Mouse (Mus musculus): Measurements from ENCODE around the gene Stk11. TPM values are rescaled to one million over a fixed set of nuclear protein-coding genes. Genes with fewer than 3 reads are reported as not detected.

Stk11 gene
- polyA plus RNA-seq, 1 experiment: 222 TPM

DNA sequence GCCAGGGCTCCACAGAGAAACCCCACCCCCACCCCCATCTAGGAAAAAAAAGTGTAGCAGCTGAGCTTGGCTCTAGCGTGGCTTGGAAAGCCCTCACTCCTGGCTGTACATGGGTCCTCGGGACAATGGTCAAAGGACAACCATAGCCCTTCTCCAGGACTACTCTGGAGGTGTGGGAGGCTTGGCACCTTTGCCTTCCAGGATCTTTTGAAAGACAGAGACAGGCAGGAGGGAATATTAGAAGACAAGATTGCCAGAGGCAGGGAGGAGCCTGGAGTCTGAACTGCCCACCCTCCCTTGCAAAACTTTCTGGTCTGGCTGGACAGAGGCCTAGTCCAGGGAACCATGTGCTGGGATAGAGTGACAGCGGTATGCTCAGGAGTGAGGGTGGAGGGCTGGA lies 20.9 kb upstream of the Stk11 start:
- Histone ChIP-seq H3K27me3 (ENCODE audit: control insufficient read depth, insufficient read depth, low read length) (no peaks in the 10 kb centered on the region), H3K36me3 (ENCODE audit: control insufficient read depth, insufficient read depth, low read length) (no peaks in the 10 kb centered on the region), H3K27ac (ENCODE audit: control insufficient read depth, insufficient read depth, low read depth, low read length) (no peak overlapping the region), H3K4me3 (ENCODE audit: control insufficient read depth, low read depth, low read length) (no peak overlapping the region), H3K4me1 (ENCODE audit: control insufficient read depth, insufficient read depth, low read length) (peaks cover 13% of the 10 kb centered on the region)
- TF ChIP-seq POLR2A (IDR thresholded peaks at IDR 0.05; ENCODE audit: control insufficient read depth, low read depth, low read length): no peak
- TF ChIP-seq CTCF (IDR thresholded peaks at IDR 0.05; ENCODE audit: control insufficient read depth, insufficient read depth, insufficient replicate concordance, low read depth, low read length): no peak

DNA sequence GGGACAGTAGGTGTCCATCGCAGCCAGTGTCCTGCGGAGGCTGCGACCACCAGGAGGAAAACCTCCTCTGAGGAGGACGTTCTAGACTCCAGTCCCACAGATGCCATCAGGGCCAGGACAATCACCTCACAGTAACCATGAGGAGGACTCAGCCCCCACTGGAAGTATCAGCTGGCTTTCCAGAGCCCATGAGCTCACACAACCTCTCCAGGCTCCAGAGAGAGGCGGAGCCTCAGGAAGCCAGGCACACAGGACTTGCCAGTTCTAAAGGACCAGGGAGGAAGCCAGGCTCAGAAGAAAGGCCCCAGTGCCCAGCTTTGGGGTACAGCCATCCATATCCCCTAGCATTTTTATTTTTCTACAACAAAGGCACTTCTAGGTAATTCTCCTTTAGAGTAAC lies 20.1 kb upstream of the Stk11 start:
- Histone ChIP-seq H3K4me1 (ENCODE audit: control insufficient read depth, insufficient read depth, low read length) (peaks cover 17% of the 10 kb centered on the region), H3K27ac (ENCODE audit: control insufficient read depth, insufficient read depth, low read depth, low read length) (no peak overlapping the region), H3K4me3 (ENCODE audit: control insufficient read depth, low read depth, low read length) (no peak overlapping the region), H3K36me3 (ENCODE audit: control insufficient read depth, insufficient read depth, low read length) (no peaks in the 10 kb centered on the region), H3K27me3 (ENCODE audit: control insufficient read depth, insufficient read depth, low read length) (no peaks in the 10 kb centered on the region)
- TF ChIP-seq CTCF (IDR thresholded peaks at IDR 0.05; ENCODE audit: control insufficient read depth, insufficient read depth, insufficient replicate concordance, low read depth, low read length) (no peak), POLR2A (IDR thresholded peaks at IDR 0.05; ENCODE audit: control insufficient read depth, low read depth, low read length) (no peak)

DNA sequence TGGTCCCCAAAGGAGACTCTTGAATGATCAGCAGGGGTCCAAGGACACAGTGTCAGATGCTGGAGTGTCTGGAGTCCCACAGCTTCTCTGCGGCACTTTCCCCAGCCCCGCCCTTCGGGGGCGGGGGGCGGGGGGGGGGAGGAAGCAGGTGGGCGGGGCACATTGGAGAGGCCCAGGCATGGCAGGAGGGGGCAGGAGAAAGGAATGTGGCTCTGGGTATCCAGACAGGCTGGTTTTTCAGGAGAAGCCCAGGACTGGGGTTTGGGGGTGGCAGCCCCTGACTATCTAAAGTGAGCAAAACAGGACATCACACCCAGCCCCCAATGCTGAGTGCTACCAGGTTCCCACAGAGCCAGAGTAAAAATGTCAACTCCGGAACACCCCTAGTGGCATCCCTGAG lies 18.3 kb upstream of the Stk11 start:
- TF ChIP-seq CTCF (IDR thresholded peaks at IDR 0.05; ENCODE audit: control insufficient read depth, insufficient read depth, insufficient replicate concordance, low read depth, low read length) (no peak), POLR2A (IDR thresholded peaks at IDR 0.05; ENCODE audit: control insufficient read depth, low read depth, low read length) (no peak)
- no peaks in the 10 kb centered on the region for H3K27me3 ChIP-seq (ENCODE audit: control insufficient read depth, insufficient read depth, low read length)
- no peaks in the 10 kb centered on the region for H3K36me3 ChIP-seq (ENCODE audit: control insufficient read depth, insufficient read depth, low read length)
- H3K27ac ChIP-seq (ENCODE audit: control insufficient read depth, insufficient read depth, low read depth, low read length): no peak overlapping the region
- H3K4me3 ChIP-seq (ENCODE audit: control insufficient read depth, low read depth, low read length): no peak overlapping the region
- peaks cover 28% of the 10 kb centered on the region for H3K4me1 ChIP-seq (ENCODE audit: control insufficient read depth, insufficient read depth, low read length)

- Histone ChIP-seq H3K4me3 (ENCODE audit: control insufficient read depth, low read depth, low read length) (no peak overlapping the region), H3K27me3 (ENCODE audit: control insufficient read depth, insufficient read depth, low read length) (no peaks in the 10 kb centered on the region), H3K27ac (ENCODE audit: control insufficient read depth, insufficient read depth, low read depth, low read length) (no peak overlapping the region), H3K4me1 (ENCODE audit: control insufficient read depth, insufficient read depth, low read length) (peaks cover 33% of the 10 kb centered on the region), H3K36me3 (ENCODE audit: control insufficient read depth, insufficient read depth, low read length) (no peaks in the 10 kb centered on the region)
- TF ChIP-seq CTCF (IDR thresholded peaks at IDR 0.05; ENCODE audit: control insufficient read depth, insufficient read depth, insufficient replicate concordance, low read depth, low read length): no peak
- no peak for TF ChIP-seq POLR2A (IDR thresholded peaks at IDR 0.05; ENCODE audit: control insufficient read depth, low read depth, low read length)
These were observed 17.0 kb upstream of the Stk11 start for GRCm38 (mm10) chr10:80098630-80099029.

DNA sequence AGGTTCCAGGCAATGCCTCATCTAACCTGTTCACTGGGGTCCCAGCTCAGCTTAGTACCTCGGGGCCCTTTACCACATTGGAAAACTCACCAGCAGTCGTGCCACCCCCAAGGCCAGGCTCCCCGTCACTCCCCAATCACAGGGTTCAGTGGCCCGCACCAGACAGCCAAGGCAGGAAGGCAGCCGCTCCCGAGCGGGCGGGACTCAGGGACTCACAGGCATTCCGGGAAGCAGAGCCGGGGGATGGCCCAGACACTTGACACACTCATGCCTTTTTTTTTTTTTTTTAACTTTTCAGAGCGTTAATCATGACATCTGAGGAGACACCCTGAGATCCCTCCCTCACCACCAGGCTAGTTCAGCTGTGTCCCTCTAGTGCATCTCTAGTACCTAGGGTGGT lies 14.6 kb upstream of the Stk11 start:
- Histone ChIP-seq H3K4me3 (ENCODE audit: control insufficient read depth, low read depth, low read length) (0 out of 2 replicates have a peak overlapping the region, but pooled peaks have one; percentile 5), H3K4me1 (ENCODE audit: control insufficient read depth, insufficient read depth, low read length) (peaks cover 30% of the 10 kb centered on the region), H3K27ac (ENCODE audit: control insufficient read depth, insufficient read depth, low read depth, low read length) (no peak overlapping the region), H3K36me3 (ENCODE audit: control insufficient read depth, insufficient read depth, low read length) (no peaks in the 10 kb centered on the region), H3K27me3 (ENCODE audit: control insufficient read depth, insufficient read depth, low read length) (no peaks in the 10 kb centered on the region)
- no peak for TF ChIP-seq CTCF (IDR thresholded peaks at IDR 0.05; ENCODE audit: control insufficient read depth, insufficient read depth, insufficient replicate concordance, low read depth, low read length)
- no peak for TF ChIP-seq POLR2A (IDR thresholded peaks at IDR 0.05; ENCODE audit: control insufficient read depth, low read depth, low read length)

DNA sequence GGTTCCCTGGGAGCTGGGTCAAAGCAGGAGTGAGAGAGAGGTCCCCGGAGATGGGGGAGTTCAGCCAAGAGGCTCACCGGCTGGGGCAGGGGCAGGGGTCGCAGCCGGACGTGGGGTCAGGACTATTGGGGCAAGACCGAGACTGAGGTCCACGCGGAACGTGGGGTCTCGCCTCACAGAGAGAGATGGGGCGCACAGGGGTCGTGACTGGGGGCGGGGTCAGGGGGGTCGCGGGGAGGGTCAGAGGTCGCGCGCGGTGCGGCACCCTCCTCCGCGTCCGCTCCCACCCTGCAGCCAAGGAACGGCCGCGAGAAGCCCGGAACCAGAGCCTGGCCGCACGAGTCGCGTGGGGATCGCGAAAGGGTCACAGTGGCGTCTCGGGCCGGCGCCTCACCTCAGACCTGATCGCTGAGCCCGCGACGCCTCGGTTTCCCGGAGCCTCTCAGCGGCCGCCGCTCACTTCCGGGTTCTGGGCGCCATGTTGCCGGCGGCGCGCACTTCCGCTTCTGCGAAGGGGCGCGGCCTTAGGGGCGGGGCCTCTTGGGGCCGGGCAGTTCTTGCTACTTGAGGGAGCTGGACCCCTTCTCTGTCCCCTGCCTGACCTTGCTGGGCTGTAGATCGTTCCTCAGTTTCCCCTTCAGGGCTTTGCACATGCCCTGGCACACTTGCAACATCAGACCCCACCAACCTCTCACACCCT lies 13.2 kb upstream of the Stk11 start:
- H3K27me3 ChIP-seq (ENCODE audit: control insufficient read depth, insufficient read depth, low read length): no peaks in the 10 kb centered on the region
- no peaks in the 10 kb centered on the region for H3K36me3 ChIP-seq (ENCODE audit: control insufficient read depth, insufficient read depth, low read length)
- no peak for TF ChIP-seq CTCF (IDR thresholded peaks at IDR 0.05; ENCODE audit: control insufficient read depth, insufficient read depth, insufficient replicate concordance, low read depth, low read length)
- TF ChIP-seq POLR2A (IDR thresholded peaks at IDR 0.05; ENCODE audit: control insufficient read depth, low read depth, low read length): peak; percentile 78; the same call in 1 of the 2 replicates
- H3K4me3 ChIP-seq (ENCODE audit: control insufficient read depth, low read depth, low read length): peak overlapping the region; percentile 99
- H3K4me1 ChIP-seq (ENCODE audit: control insufficient read depth, insufficient read depth, low read length): peaks cover 28% of the 10 kb centered on the region
- H3K27ac ChIP-seq (ENCODE audit: control insufficient read depth, insufficient read depth, low read depth, low read length): peak overlapping the region; percentile 95

DNA sequence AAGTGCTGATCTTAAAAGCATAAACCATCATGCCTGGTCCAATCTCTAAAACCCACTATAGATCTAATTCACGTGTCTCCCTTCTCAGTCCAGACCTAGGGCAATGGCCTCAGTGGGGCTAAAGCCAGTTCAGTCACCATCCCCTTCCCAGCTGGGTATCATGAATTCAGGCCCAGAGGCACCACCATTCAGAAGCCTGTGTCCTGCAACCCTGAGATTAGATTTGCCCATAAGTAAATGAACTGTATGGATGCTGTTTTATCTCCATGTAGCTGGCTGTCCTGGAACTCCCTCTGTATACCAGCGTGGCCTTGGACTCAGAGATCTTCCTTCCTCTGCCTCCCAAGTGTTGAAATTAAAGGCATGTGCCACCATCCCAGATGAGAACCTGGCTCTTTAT lies 12.6 kb upstream of the Stk11 start:
- no peak overlapping the region for H3K4me3 ChIP-seq (ENCODE audit: control insufficient read depth, low read depth, low read length)
- TF ChIP-seq POLR2A (IDR thresholded peaks at IDR 0.05; ENCODE audit: control insufficient read depth, low read depth, low read length): no peak
- TF ChIP-seq CTCF (IDR thresholded peaks at IDR 0.05; ENCODE audit: control insufficient read depth, insufficient read depth, insufficient replicate concordance, low read depth, low read length): no peak

More for the DNA sequence above, 12.6 kb upstream of the Stk11 start:
- H3K27me3 ChIP-seq (ENCODE audit: control insufficient read depth, insufficient read depth, low read length): no peaks in the 10 kb centered on the region
- H3K27ac ChIP-seq (ENCODE audit: control insufficient read depth, insufficient read depth, low read depth, low read length): peak overlapping the region; percentile 65
- H3K4me1 ChIP-seq (ENCODE audit: control insufficient read depth, insufficient read depth, low read length): peaks cover 28% of the 10 kb centered on the region
- no peaks in the 10 kb centered on the region for H3K36me3 ChIP-seq (ENCODE audit: control insufficient read depth, insufficient read depth, low read length)
